Mouse (Mus musculus): ENCODE data around the gene Akr1c21.
A peak's percentile ranks its signal among the peaks of the same experiment; 100 is the strongest.
"Not testable (repeated sequence)": the region's sequence is repeated elsewhere in the genome, so short reads cannot be mapped to it uniquely, and the experiment has no call there.

Gene Akr1c21

DNA sequence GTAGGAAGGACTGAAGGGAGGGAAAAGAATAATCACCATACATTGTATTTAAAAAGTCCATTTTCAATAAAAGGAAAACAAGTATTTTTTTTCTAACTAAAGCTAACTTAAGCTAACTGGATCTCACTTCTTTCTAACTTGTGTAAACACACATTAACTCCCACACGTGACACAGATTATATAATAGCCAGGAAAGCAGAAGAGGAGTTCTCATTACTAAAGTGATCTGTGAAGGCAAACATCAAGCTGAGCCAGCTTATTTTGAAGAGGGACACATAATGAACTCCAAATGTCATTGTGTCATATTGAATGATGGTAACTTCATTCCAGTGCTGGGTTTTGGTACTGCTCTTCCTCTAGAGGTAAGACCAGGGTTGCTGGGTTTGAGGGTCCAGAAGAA, at the start of gene Akr1c21:
Gene Akr1c21 (plus strand): TSS at position 205 of the 400 bp plus-strand sequence.
- no peak for DNase-seq

DNA sequence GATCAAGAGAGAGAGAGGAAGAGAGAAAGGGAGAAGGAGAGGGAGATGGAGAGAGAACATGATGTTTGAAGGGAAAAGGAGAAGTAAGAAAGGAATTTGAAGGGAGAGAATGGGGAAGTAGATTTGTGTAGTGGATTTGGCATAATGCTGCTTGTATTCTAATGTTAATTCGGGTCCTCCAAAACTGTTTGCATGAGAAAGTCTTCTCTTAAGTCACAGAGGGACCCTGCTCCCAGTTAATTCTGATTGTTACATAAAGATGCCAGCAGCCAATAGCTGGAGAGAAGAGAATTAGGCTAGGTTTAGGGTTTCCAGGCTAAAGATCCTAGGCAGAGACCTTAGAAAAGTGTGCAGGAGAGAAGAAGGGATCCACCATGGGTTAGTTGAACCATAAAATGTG, 14.7 kb upstream of the Akr1c21 start:
- no peak for DNase-seq

DNA sequence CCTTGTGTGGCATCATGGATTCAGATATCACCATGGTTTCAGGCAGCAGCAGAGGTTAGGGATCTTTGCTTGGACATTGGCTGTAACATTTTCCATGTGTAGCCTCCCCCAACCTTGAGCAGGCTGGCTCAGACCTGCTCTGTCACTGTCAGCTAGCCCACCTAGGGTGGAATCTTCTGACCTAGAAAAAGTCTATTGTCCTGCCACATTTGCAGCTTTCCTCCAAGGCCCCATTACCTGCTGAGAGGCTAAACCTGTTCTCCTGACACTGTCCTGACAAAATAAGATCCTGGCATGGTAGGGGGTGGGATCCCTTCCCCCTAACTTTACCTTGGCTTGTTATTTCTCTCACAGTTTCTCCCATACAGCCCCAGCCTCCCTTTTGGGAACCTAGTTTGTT, 13.4 kb upstream of the Akr1c21 start:
- no peak for DNase-seq

DNA sequence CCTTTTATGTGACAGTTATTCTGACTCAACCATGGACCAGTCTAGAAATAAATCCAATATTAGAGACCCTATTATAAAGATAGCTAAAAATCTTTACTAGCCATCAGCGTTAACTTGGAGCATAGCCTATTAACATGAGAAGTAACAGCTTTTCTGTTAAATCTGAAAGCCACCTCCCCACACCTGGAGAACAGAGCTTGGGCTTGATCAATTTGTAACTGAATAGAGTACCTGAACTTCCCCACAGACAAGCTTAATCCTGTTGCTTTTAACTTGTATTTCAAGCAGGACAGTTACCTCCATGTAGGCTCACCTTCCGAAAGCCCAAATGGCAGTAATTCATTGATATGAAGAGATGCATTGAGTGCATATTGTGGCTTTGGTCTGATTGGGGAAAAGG, 7.9 kb upstream of the Akr1c21 start:
- no peak for DNase-seq

DNA sequence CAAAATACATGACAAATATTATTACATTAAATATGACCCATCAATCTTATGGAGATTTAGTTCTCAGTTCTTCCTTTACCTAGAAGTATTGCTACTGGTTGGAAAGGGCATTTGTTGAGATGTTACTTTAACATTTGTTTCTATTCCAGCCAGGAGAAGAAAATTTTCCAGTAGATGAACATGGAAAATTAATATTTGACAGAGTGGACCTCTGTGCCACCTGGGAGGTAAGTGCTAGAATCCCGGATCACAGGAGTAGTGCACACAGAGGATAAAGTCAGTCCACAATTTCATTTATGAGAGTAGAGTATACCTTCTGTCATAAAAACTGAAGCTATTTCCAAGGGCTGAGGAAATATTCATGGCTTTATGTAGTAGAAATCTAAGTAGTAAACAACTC, 3.0 kb downstream of the Akr1c21 start:
- DNase-seq = no peak

DNA sequence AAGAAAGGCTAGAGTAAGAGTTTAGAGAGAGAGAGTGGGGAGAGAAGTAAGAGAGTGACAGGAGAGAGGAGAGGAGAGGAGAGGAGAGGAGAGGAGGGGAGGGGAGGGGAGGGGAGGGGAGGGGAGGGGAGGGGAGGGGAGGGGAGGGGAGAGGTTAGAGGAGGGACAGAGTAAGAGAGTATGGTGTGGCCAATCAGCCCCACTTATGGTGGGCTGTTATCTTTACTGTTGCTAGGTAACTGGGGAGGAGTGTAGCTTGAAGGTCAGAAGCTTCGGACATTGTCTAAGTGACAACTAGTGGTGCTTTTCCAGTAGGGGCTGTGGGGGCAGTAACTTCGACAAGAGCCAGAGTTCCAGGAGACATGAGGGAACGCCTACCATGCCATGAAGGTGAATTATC, 29.6 kb downstream of the Akr1c21 start:
- not testable (repeated sequence) for DNase-seq

DNA sequence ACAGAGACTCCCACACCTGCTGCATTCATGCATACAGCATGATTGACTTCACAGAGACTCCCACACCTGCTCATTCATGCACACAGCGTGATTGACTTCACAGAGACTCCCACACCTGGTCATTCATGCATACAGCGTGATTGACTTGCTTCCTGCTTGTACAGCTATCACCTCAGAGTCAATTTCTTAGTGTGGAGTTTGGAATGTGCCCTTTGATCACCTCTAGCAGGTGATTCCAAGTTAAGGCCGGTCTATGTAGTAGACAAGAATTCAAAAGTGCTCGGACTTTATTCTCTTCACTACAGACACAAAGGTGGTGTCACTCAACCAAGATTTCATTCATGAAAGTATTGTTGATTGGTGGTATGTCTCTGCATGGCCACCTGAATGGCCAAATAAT, 32.9 kb downstream of the Akr1c21 start:
- DNase-seq = no peak

DNA sequence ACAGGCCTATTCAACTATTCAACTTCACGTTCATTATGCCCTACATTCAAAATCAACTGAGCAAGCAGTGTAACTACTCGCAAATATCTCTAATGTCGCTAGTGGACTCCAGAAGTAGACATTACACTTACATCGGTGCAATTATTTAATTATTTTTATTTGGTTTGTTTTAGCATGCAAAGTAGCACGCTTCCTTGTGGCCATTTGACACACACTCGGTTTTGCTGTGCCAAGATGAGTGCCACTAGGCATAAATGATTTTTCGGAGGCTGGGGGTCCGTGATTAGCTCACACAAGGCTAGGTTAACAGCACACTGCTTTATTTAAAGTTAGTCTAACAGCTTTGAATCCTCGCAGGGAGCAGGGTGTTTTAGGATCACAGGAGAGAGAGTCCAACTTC, 34.7 kb downstream of the Akr1c21 start:
- DNase-seq = no peak

DNA sequence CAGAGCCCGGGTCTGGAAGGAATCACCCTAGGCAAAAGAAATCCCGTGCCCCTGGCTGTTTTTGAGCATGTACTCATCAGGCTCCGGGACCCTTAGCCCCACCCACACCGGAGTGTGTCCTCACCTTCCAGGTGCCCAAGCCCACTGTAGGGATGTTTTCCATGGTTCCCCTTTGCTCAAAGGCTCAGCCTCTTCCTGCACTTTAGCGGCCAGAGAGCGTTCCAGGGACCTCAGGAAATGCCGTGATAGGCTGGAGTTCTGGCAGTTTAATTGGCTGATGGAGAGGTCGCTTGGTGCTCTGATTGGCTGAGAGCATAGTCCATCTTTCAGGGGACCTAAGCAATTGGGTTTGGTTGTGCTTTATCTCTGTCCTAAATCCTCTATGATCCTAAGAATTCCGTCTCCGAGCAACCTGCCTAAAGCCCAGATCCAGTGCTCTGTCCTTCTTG, 35.1 kb downstream of the Akr1c21 start, which contains the start of gene Akr1e1:
Gene Akr1e1 (minus strand): TSS at position 214 of the 449 bp plus-strand sequence.
- peak; percentile 38 to 65 for DNase-seq

DNA sequence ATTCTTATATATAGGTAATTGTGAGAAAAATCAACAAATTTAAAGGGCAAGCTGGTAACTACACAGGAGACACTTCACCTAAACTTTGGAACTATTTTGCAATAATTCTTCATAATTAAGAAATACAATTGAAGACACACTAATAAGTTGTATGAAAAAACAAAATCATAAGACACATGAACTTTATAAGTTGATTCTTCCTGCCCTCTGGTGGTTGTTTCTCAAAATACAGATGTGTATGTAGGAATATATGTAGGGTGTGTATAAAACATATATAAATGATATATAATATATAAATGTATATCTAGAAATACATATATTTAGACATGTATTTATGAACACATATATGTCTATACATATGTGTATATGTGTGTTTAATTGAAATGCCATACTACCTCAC, 37.0 kb downstream of the Akr1c21 start:
- no peak for DNase-seq

Measured in thymus, adult 18-20 months (tissue).